Mouse (Mus musculus): ENCODE measurements around the gene Gm49354.

DNA sequence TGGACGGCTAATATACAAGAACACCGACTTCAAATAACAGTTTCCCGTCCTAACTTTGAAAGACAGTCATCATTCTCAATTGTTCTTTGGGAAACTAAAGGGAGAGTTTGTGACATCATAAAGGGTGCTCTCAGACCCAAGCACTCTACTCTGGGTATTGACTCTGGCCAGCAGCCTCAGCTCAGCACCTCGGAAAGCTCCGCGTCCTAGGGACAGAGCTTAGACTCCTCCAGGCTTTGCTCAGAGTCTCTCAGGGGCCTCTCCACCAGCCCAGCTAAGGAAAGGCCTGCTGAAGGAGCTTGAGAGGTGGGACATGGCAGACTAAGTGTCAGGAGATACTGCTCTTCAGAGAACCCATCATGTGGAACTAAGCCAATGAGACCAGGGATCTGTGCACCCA lies 35.9 kb downstream of the Gm49354 start:
- TF ChIP-seq POLR2AphosphoS2 (IDR thresholded peaks at IDR 0.05; ENCODE audit: low read length): no peak
- TF ChIP-seq MEF2A (IDR thresholded peaks at IDR 0.05; ENCODE audit: extremely low read depth, insufficient replicate concordance, low read depth, low read length, poor library complexity, severe bottlenecking): no peak
- no peak for TF ChIP-seq ZKSCAN1 (IDR thresholded peaks at IDR 0.05; ENCODE audit: low read depth, low read length)
- TF ChIP-seq POLR2AphosphoS5 (IDR thresholded peaks at IDR 0.05; ENCODE audit: borderline replicate concordance, low read depth, low read length): no peak
- TF ChIP-seq POLR2A (IDR thresholded peaks at IDR 0.05; ENCODE audit: control insufficient read depth in 1 of 2, insufficient read depth in 1 of 2, low read depth in 1 of 2, low read length in 2 of 2, poor library complexity in 1 of 2): no peak
- no peak for TF ChIP-seq KAT2A (conservative IDR thresholded peaks at IDR 0.05; ENCODE audit: low read depth, low read length)
- TF ChIP-seq USF1 (IDR thresholded peaks at IDR 0.05; ENCODE audit: low read depth, low read length): no peak
- no peak for TF ChIP-seq HCFC1 (IDR thresholded peaks at IDR 0.05; ENCODE audit: low read depth, low read length)
- no peak for TF ChIP-seq CTCF (IDR thresholded peaks at IDR 0.05 in 2 of 3, conservative IDR thresholded peaks at IDR 0.05 in 1 of 3; ENCODE audit: control insufficient read depth in 1 of 3, insufficient read depth in 1 of 3, low read depth in 2 of 3, low read length in 3 of 3, poor library complexity in 1 of 3, severe bottlenecking in 1 of 3)
- no peak for TF ChIP-seq RAD21 (IDR thresholded peaks at IDR 0.05; ENCODE audit: low read depth, low read length)
- no peak for TF ChIP-seq GATA1 (IDR thresholded peaks at IDR 0.05; ENCODE audit: low read depth, low read length)
- no peak for TF ChIP-seq MAZ (IDR thresholded peaks at IDR 0.05; ENCODE audit: low read depth, low read length)

Data from MEL (cell line).